ENCODE assay signal across 28 mouse cellular contexts in the genomic region with DNA sequence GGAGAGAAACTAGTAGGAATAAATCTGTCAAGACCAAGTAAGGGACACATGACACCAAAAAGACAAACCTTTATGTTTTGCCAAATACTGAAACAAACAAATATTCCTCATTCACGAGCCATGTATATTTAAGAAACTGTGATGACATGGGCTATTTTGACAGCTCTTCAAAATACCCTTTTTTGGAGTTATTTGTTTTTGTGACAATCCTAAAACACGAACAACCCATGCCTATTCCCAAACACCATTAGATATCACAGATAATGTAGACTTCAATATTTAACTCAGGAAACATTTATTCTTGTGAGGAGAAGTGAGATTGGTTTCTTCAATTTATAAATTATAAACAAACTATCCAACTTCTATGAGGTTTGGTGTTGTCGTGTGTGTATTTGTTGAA.
"Had no signal": no experiment of that assay in that cellular context is flagged by ENCODE, and none has a peak within 500 bp of the region (broad histone marks: within the 10 kb centered on the region; RNA-seq: fewer than 3 reads in every experiment).

No protein-coding gene starts in this region.

- H3K27me3 ChIP-seq: embryonic facial prominence, embryonic 12.5 days; embryonic facial prominence, embryonic 13.5 days; embryonic facial prominence, embryonic 15.5 days; forebrain, embryonic 12.5 days; forebrain, embryonic 13.5 days; forebrain, embryonic 15.5 days had no signal

- ATAC-seq: forebrain, embryonic 13.5 days; forebrain, embryonic 14.5 days; forebrain, embryonic 15.5 days; forebrain, embryonic 16.5 days; forebrain, postnatal 0 days had no signal

- H3K36me3 ChIP-seq: embryonic facial prominence, embryonic 10.5 days; embryonic facial prominence, embryonic 12.5 days; embryonic facial prominence, embryonic 13.5 days; embryonic facial prominence, embryonic 15.5 days; forebrain, embryonic 10.5 days; forebrain, embryonic 12.5 days; forebrain, embryonic 15.5 days had no signal

- H3K4me3 ChIP-seq: embryonic facial prominence, embryonic 10.5 days; embryonic facial prominence, embryonic 12.5 days; embryonic facial prominence, embryonic 13.5 days; embryonic facial prominence, embryonic 15.5 days; erythroblast, embryonic 14.5 days; forebrain, embryonic 10.5 days; forebrain, embryonic 12.5 days; forebrain, embryonic 13.5 days; forebrain, embryonic 15.5 days; gastrocnemius, adult 2 months had no signal

- H3K27ac ChIP-seq: embryonic facial prominence, embryonic 10.5 days; embryonic facial prominence, embryonic 12.5 days; embryonic facial prominence, embryonic 13.5 days; embryonic facial prominence, embryonic 15.5 days; forebrain, embryonic 10.5 days; forebrain, embryonic 12.5 days; forebrain, embryonic 13.5 days; forebrain, embryonic 15.5 days; gastrocnemius, adult 2 months had no signal

- DNase-seq: cerebellum, adult 18-20 months; cerebellum, adult 2 months; cerebellum, adult 8-10 months; cerebellum, adult 9-10 months; cerebellum, adult 9-11 months; cerebellum, postnatal 10 days; cerebellum, postnatal 14 days; cerebellum, postnatal 25 days; cerebellum, postnatal 36 days; embryo, embryonic 11 days; forebrain, postnatal 0 days; gastrocnemius, adult 2 months; gastrocnemius, postnatal 10 days; gastrocnemius, postnatal 14 days; gastrocnemius, postnatal 25 days; gastrocnemius, postnatal 36 days; heart, adult 11 months had no signal

- H3K4me1 ChIP-seq: embryonic facial prominence, embryonic 10.5 days; embryonic facial prominence, embryonic 12.5 days; embryonic facial prominence, embryonic 13.5 days; embryonic facial prominence, embryonic 15.5 days; forebrain, embryonic 10.5 days; forebrain, embryonic 12.5 days; forebrain, embryonic 13.5 days; forebrain, embryonic 15.5 days had no signal

- H3K9me3 ChIP-seq: embryonic facial prominence, embryonic 10.5 days; embryonic facial prominence, embryonic 12.5 days; embryonic facial prominence, embryonic 13.5 days; embryonic facial prominence, embryonic 15.5 days; forebrain, embryonic 10.5 days; forebrain, embryonic 12.5 days; forebrain, embryonic 13.5 days; forebrain, embryonic 15.5 days had no signal

- H3K4me2 ChIP-seq: embryonic facial prominence, embryonic 12.5 days; embryonic facial prominence, embryonic 13.5 days; embryonic facial prominence, embryonic 15.5 days; forebrain, embryonic 12.5 days; forebrain, embryonic 13.5 days; forebrain, embryonic 15.5 days had no signal

- H3K9ac ChIP-seq: embryonic facial prominence, embryonic 12.5 days; embryonic facial prominence, embryonic 13.5 days; embryonic facial prominence, embryonic 15.5 days; forebrain, embryonic 12.5 days; forebrain, embryonic 13.5 days; forebrain, embryonic 15.5 days; forebrain, postnatal 0 days had no signal
